Mouse (Mus musculus): ENCODE results near the gene Matn4.

GRCm38 (mm10) chr2:164396911-164397310 lies 8.0 kb downstream of the Matn4 start:
- TF ChIP-seq GATA1 (IDR thresholded peaks at IDR 0.05; ENCODE audit: low read length) (no peak), TAL1 (IDR thresholded peaks at IDR 0.05; ENCODE audit: low read length) (no peak)

Data from erythroblast, embryonic 14.5 days (primary cell).